ENCODE assay signal across 32 mouse cellular contexts in the genomic region with DNA sequence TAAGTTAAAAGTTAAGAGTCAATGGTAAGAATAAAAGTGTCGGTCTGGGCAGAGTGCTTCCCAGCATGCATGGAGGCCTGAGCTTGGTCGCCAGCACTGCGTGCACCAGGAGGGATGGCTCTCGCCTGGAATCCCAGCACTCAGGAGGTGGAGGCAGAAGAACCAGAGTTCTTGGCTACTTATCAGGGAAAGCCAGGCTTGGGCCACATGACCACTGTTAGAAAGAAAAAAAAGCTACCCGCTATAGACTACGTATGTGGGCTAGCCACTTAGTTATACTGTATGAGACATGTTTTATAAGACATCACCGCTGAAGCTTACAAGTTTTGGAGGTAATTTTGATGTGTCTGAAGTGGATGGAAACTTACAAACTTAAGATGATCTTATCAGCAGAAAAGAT. TPM values are rescaled to one million over a fixed set of nuclear protein-coding genes. Genes with fewer than 3 reads are reported as not detected.
DNase-seq lines count a peak whose midpoint lies in the region; ATAC-seq lines count a peak whose summit lies in the region.
"Had no signal": no experiment of that assay in that cellular context is flagged by ENCODE, and none has a peak within 500 bp of the region (broad histone marks: within the 10 kb centered on the region; RNA-seq: fewer than 3 reads in every experiment).

No protein-coding gene starts in this region.

- H3K27me3 ChIP-seq in liver, embryonic 12.5 days (replicated peaks): no peaks in the 10 kb centered on the region
- no peaks in the 10 kb centered on the region for H3K27me3 ChIP-seq in liver, embryonic 15.5 days
- no peaks in the 10 kb centered on the region for H3K27me3 ChIP-seq in hindbrain, embryonic 10.5 days (ENCODE audit: insufficient read depth, poor library complexity, severe bottlenecking)
- H3K27me3 ChIP-seq: CH12.LX; embryonic facial prominence, embryonic 12.5 days; embryonic facial prominence, embryonic 15.5 days; heart, embryonic 13.5 days; hindbrain, embryonic 12.5 days; hindbrain, embryonic 15.5 days; intestine, embryonic 15.5 days; Patski had no signal

- H3K27ac ChIP-seq in liver, embryonic 12.5 days: peak overlapping the region; percentile 24; the same call in 1 of the 2 replicates
- H3K27ac ChIP-seq in liver, embryonic 15.5 days (replicated peaks): peak overlapping the region; percentile 15; the same call in 1 of the 2 replicates
- no peak overlapping the region for H3K27ac ChIP-seq in hindbrain, embryonic 10.5 days
- H3K27ac ChIP-seq: embryonic facial prominence, embryonic 12.5 days; embryonic facial prominence, embryonic 15.5 days; gastrocnemius, adult 2 months; heart, embryonic 13.5 days; hindbrain, embryonic 12.5 days; hindbrain, embryonic 15.5 days; intestine, embryonic 15.5 days had no signal

- no peak overlapping the region for H3K4me3 ChIP-seq in liver, embryonic 12.5 days
- no peak overlapping the region for H3K4me3 ChIP-seq in liver, embryonic 15.5 days (replicated peaks)
- no peak overlapping the region for H3K4me3 ChIP-seq in hindbrain, embryonic 10.5 days
- H3K4me3 ChIP-seq: embryonic facial prominence, embryonic 12.5 days; embryonic facial prominence, embryonic 15.5 days; gastrocnemius, adult 2 months; heart, embryonic 13.5 days; hindbrain, embryonic 12.5 days; hindbrain, embryonic 15.5 days; intestine, embryonic 15.5 days had no signal

- peaks cover 76% of the 10 kb centered on the region for H3K36me3 ChIP-seq in liver, embryonic 12.5 days
- peaks cover 73% of the 10 kb centered on the region for H3K36me3 ChIP-seq in liver, embryonic 15.5 days (replicated peaks)
- peaks cover 33% of the 10 kb centered on the region for H3K36me3 ChIP-seq in hindbrain, embryonic 10.5 days

- ATAC-seq in CD4-positive, CD25-positive, alpha-beta regulatory T cell, adult 4 months: peak; percentile 32
- ATAC-seq in liver, embryonic 12.5 days: peak; percentile 49
- peak; percentile 23; the same call in 1 of the 2 replicates for ATAC-seq in liver, embryonic 15.5 days (ENCODE audit: insufficient read depth)
- ATAC-seq in monocyte, adult 5-6 weeks (replicated peaks; ENCODE audit: insufficient number of reproducible peaks, low FRiP score, low TSS enrichment, poor library complexity, severe bottlenecking): no peak
- ATAC-seq: forebrain, embryonic 14.5 days; forebrain, postnatal 0 days; intestine, embryonic 15.5 days; Patski had no signal

- peaks cover 56% of the 10 kb centered on the region for H3K4me1 ChIP-seq in liver, embryonic 12.5 days
- peaks cover 54% of the 10 kb centered on the region for H3K4me1 ChIP-seq in liver, embryonic 15.5 days (replicated peaks)
- H3K4me1 ChIP-seq in hindbrain, embryonic 10.5 days (replicated peaks): no peaks in the 10 kb centered on the region
- H3K4me1 ChIP-seq: embryonic facial prominence, embryonic 12.5 days; embryonic facial prominence, embryonic 15.5 days; heart, embryonic 13.5 days; hindbrain, embryonic 12.5 days; hindbrain, embryonic 15.5 days; intestine, embryonic 15.5 days had no signal

- WGBS in liver, embryonic 12.5 days (ENCODE audit: insufficient replicate concordance): 69% methylated on average over 7 of the region's 7 CpGs
- 64% methylated on average over 7 of the region's 7 CpGs for WGBS in liver, embryonic 15.5 days (ENCODE audit: insufficient replicate concordance)
- WGBS in hindbrain, embryonic 10.5 days: 85% methylated on average over 7 of the region's 7 CpGs

- H3K9me3 ChIP-seq in liver, embryonic 12.5 days (replicated peaks): no peaks in the 10 kb centered on the region
- H3K9me3 ChIP-seq in liver, embryonic 15.5 days (replicated peaks): no peaks in the 10 kb centered on the region
- H3K9me3 ChIP-seq in hindbrain, embryonic 10.5 days: no peaks in the 10 kb centered on the region
- H3K9me3 ChIP-seq: embryonic facial prominence, embryonic 12.5 days; embryonic facial prominence, embryonic 15.5 days; G1E; heart, embryonic 13.5 days; hindbrain, embryonic 12.5 days; hindbrain, embryonic 15.5 days; intestine, embryonic 15.5 days had no signal

- H3K4me2 ChIP-seq in liver, embryonic 12.5 days: no peak overlapping the region
- no peak overlapping the region for H3K4me2 ChIP-seq in liver, embryonic 15.5 days
- H3K4me2 ChIP-seq: embryonic facial prominence, embryonic 12.5 days; embryonic facial prominence, embryonic 15.5 days; heart, embryonic 13.5 days; hindbrain, embryonic 12.5 days; hindbrain, embryonic 15.5 days; intestine, embryonic 15.5 days had no signal

- no peak overlapping the region for H3K9ac ChIP-seq in liver, embryonic 12.5 days
- H3K9ac ChIP-seq in liver, embryonic 15.5 days: no peak overlapping the region
- H3K9ac ChIP-seq: embryonic facial prominence, embryonic 12.5 days; embryonic facial prominence, embryonic 15.5 days; forebrain, postnatal 0 days; heart, embryonic 13.5 days; hindbrain, embryonic 12.5 days; hindbrain, embryonic 15.5 days; intestine, embryonic 15.5 days had no signal

- peak; percentile 15 for DNase-seq in CD4-positive helper T cell, adult 2 months (ENCODE audit: low read depth, low spot score)
- DNase-seq in hindbrain, embryonic 10.5 days (ENCODE audit: low spot score): no peak
- no peak for DNase-seq in embryo, embryonic 10.5 days (ENCODE audit: low spot score)
- DNase-seq: adrenal gland, postnatal 10 days; adrenal gland, postnatal 36 days; cerebellum, adult 18-20 months; cerebellum, adult 9-10 months; cerebellum, postnatal 25 days; forebrain, postnatal 0 days; gastrocnemius, adult 2 months; gastrocnemius, postnatal 14 days; heart, adult 11 months; heart, postnatal 14 days; heart, postnatal 4 days had no signal

RNA-seq across cellular contexts. Expression of a gene that starts 14.2 kb away (rescaled TPM):
- 10 to 100 TPM; 11.4 to 11.5 TPM for polyA plus RNA-seq in CD4-positive, CD25-positive, alpha-beta regulatory T cell, adult 4 months (2017; shearing (Covaris generic))
- polyA plus RNA-seq in liver, embryonic 12.5 days (2016; fragmentation: Nextera tagmentation; extraction: Ambion mirVana): 27.1 and 28.3 TPM in 2 replicates
- polyA plus RNA-seq in liver, embryonic 15.5 days (2015; fragmentation: Nextera tagmentation; extraction: Ambion mirVana): 27.9 and 28.5 TPM in 2 replicates
- polyA plus RNA-seq in hindbrain, embryonic 10.5 days (2016; fragmentation: Nextera tagmentation; extraction: Ambion mirVana): 8.3 and 14.2 TPM in 2 replicates
- 6.3 to 13.4 TPM (median 10.3 TPM) in 3 replicates for total RNA-seq in monocyte, adult 5-6 weeks (2017)

RNA-seq across cellular contexts. Expression of a gene that starts 14.3 kb away (rescaled TPM):
- polyA plus RNA-seq in CD4-positive, CD25-positive, alpha-beta regulatory T cell, adult 4 months (2017; shearing (Covaris generic)): 10 to 100 TPM; 18.1 to 29.4 TPM
- 17.4 and 19.1 TPM in 2 replicates for polyA plus RNA-seq in liver, embryonic 12.5 days (2016; fragmentation: Nextera tagmentation; extraction: Ambion mirVana)
- 14.1 and 17.4 TPM in 2 replicates for polyA plus RNA-seq in liver, embryonic 15.5 days (2015; fragmentation: Nextera tagmentation; extraction: Ambion mirVana)
- polyA plus RNA-seq in hindbrain, embryonic 10.5 days (2016; fragmentation: Nextera tagmentation; extraction: Ambion mirVana): 11.7 and 14.9 TPM in 2 replicates
- total RNA-seq in monocyte, adult 5-6 weeks (2017): 25.7 to 34.2 TPM (median 30.7 TPM) in 3 replicates

RNA-seq across cellular contexts. Expression of a gene that starts 26.4 kb away (rescaled TPM):
- not detected for polyA plus RNA-seq in CD4-positive, CD25-positive, alpha-beta regulatory T cell, adult 4 months (2017; shearing (Covaris generic))
- not detected in 2 replicates for polyA plus RNA-seq in liver, embryonic 12.5 days (2016; fragmentation: Nextera tagmentation; extraction: Ambion mirVana)
- polyA plus RNA-seq in liver, embryonic 15.5 days (2015; fragmentation: Nextera tagmentation; extraction: Ambion mirVana): not detected in 2 replicates
- polyA plus RNA-seq in hindbrain, embryonic 10.5 days (2016; fragmentation: Nextera tagmentation; extraction: Ambion mirVana): 1.9 and 2.3 TPM in 2 replicates
- total RNA-seq in monocyte, adult 5-6 weeks (2017): not detected in 3 replicates
- total RNA-seq: adrenal gland, adult 18-20 months; adrenal gland, postnatal 10 days; adrenal gland, postnatal 36 days; gastrocnemius, adult 2 months; gastrocnemius, postnatal 14 days; gastrocnemius, postnatal 4 days; heart, adult 8-10 months; heart, postnatal 14 days; heart, postnatal 4 days had no signal
- polyA plus RNA-seq: heart, embryonic 13.5 days; heart, embryonic 16.5 days; intestine, embryonic 15.5 days; Patski had no signal
